Mouse (Mus musculus): ENCODE data around the gene Ankrd60. TPM values are rescaled to one million over a fixed set of nuclear protein-coding genes. Genes with fewer than 3 reads are reported as not detected.

Gene Ankrd60
- total RNA-seq (2021) = not detected
- long read RNA-seq, experiment 1 = 0 reads
- long read RNA-seq, experiment 2 = 0 reads

DNA sequence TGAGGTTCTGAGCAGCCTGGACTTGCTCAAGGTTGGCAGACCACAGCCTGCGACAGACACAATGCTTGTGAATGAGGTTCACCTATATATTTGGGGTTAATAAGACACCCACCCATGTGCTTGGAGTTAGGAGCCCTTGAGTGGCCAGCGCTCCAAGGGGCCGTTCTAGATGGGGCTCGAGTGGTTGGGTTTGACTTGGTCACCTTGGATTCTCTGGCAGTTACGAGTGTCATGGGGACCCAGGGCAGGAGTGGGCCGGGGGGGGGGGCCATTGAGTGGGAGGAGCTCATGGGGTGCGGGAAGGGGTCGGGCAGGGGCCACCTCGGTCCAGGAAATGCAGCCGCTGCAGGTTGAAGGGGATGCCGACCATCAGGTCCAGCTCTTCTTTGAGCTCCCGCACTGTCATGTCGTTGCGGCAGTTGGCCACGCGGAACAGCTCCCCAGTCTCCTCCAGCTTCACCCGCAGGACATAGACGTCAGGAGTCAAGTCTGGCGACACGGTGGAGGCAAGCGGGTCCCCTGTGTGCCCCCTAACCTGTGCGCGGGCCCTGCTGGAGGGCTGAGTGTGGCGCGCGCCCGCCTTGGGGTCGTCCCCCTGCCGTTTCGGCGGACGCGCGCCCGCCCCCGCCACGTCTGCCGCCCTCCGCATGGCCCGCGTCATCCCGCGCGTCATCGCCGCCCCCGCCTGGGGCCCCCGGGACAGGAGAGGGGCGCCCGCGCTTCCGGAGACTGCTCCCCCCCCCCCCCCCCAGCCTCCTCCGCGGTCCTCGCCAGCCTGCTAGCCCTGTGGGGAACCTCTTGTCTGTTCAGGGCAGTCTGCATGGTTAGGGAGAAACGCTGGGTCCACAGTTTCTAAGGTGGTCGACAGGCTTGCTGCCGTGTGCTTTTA is at the start of gene Ankrd60:
Gene Ankrd60 (minus strand): TSS at position 697 of the 889 bp plus-strand sequence.
- DNase-seq = peak; percentile 38

DNA sequence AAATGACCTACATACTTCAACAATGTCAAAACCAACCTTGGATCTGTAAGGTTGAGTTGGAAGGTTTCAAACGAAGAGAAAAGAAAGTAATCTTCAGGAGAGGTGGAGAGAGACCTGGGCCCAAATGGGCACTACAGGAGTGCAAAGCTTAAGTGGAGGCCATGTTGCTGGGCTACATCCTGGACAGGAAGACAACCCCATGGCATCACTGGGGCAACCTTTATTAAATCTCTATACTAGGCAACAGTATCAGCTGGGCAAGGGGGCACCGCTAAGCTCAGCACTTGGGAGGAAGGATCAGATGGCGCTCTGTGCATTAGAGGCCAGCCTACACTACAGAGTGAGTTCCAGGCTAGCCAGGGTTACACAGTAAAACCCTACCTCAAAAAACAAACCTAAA is 47.6 kb upstream of the Ankrd60 start:
- no peak for DNase-seq

DNA sequence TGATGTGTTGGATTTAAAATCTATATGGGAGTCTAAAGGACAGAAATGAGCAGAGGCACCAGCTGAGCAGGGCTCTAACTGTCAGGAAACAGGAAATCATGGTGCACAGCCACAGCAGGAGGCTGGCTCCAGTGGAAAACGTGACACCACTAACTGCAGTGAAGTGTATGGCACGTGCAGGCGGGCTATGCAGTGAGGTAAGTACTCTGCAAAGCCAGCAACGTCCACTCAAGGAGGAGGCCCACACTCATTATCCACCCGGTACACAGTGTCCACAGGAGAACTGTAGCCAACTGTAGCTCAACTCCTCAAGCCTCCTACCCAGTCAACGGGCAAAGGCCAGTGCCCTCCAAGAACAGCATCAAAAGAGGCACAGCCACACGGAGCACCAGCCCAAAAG is 46.5 kb upstream of the Ankrd60 start:
- DNase-seq = no peak

DNA sequence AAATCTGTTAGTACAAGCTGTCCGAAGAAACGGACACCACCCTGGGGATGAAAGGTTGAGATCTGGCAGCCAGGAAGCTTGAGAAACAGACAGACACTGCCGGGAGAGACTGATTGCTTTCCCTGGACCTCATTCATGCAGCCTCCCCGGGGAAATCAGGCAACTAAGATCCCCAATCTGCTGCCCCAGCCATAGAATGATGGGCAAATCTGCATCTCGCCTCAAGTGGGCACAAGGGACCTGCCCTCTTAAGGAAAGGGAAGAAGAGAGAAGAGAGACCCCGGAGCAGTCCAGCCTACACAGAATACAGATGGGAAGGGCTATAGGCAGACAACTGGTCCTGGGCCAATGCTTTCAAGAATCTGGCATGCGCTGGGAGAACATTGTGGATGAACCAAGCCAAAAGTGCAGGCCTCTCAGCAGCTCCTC is 44.0 kb upstream of the Ankrd60 start:
- peak; percentile 79 for DNase-seq

DNA sequence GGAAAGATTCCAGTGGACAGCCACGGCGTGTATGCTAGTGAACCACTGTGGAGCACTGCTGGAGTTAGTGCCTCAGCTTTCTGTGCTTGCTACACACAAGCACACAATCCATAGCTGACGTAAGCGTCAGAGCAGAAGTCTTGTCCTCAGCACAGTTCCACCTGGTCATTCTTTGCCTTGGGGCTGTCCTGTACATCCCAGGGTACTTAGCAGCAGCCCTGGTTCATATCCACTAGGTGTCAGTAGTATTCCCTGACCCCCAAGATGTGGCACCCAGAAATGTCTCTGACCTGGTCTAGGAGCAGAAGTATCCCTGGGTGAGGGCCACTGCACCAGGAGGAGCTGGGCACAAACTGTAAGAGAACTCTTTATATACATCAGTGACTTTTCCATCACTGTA is 42.5 kb upstream of the Ankrd60 start:
- no peak for DNase-seq

DNA sequence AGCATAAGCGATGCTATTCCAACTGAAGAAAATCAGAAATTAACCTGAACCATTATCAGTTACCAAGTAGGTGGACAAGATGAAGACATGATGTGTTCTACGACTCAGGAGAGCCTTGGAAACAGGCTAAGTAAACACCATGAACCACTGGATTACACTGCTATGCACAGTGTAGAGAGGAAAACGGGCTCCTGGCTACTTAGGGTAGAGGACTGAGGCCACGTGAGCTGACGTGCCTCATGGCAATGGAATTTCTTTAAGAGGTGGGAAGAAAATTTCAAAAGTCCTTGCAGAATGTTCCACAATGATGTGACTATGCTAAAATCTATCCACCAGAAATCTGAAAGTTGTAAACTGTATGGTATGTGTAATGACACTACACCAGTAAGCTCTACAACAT is 41.0 kb upstream of the Ankrd60 start:
- no peak for DNase-seq

DNA sequence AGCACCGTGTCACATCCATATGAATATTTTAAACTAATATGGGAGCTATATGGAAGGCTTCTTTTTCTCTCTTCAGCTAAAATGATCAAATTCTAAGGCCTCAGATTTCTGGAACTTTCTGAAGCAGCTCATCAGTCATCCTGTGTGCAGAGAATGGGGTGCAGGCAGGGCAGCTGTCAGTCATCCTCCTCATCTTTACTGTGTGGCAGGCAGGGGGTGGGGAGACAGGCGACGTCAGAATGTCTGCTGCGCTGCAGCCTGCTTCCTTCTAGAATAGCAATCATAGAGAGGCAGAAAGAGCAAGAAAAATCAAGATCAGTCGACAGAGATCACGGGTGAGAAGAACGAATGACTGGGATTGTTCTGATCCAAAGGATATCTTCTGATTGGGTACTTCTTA is 38.0 kb upstream of the Ankrd60 start:
- no peak for DNase-seq

DNA sequence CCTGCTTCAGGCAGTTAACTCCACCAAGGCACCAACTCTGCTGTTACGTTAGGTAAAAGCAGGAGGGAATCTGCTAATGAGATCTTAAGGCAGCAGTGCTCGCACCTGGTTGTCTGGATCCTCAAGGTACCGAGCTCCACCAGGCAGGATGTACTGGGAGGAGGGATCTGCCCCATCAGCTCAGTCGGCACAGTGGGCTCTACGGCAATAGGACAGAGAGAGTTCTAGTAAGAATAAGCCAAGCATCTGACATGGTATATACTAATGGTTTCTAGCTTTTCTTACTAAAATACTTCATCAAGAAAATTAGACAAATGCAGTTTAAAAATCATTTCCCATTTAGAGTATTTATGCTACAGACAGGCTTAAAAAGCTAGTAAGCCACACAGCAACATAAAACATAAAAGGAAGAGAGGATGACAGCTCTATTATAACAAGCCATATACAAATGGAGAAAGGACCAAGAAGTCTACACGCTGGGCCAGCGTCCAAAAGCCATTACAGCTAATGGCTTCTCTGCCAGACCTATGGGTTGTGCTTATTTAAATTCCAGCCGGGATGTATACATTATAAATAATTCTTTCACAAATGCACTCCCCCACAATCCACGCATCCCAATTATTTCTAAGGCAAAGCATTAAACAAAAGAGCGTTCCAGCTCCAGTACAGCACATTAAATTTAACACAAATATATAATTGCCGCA is 37.4 kb upstream of the Ankrd60 start:
- DNase-seq = no peak

DNA sequence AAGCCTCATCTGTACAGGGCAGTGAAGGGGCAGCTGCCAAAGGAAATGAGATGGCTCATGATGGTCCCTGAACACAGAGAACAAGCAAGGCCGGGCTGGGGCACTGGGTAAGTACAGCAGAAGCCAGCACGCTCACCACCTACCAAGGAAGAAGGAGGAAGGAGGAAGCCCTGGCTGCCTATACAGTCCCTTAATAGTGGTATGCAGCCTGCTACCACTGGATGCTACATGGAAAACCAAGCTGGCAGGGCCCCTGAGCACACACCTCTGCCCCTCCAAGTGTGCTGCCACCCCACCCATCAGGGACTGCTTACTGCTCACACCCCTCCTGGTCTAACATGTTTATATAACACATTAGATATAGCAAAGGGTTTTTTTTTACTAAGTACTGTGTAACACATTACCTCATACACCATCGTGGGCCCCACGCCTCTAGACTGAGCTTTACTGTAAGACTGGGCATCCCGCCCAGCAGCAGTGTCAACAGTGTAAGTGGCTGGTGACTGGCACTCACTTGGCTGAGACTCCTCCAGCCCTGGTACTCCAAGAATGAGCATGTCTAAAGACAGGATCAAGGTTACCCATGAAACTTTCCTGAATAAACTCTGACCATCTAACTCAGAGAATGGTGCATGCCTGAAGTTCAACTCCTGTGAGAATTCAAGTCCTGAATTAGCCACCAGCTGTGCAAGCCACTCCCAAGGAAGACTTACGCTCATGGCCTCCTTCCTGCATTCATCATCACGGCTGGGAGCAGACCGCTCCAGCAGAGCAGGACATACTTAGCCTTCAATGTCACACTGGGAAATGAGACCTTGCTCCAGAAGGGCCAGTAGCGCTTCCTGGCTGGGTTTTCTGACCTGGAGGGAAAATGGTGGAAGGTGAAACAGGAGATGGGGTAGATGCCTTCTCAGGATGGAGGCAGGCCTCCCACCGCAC is 30.1 kb upstream of the Ankrd60 start:
- peak; percentile 62 for DNase-seq

DNA sequence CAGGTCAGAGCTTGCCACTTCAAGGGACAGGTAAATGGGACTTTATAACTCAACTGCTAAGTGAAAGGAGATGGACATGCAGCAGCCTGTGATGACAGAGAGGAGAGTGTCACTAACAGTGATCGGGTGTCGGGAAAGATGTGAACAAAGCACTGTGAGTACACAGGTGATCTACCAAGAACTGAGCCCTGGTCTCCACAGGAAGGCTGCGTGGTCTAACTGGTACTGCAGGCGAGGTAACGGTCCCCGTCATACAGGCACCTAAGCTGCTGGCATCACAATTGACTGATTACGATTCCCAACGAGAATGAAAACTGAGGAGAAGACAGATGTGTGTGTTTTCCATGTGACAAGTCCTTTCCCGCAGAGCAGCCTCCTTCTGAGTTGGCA is 28.2 kb upstream of the Ankrd60 start:
- DNase-seq = no peak

DNA sequence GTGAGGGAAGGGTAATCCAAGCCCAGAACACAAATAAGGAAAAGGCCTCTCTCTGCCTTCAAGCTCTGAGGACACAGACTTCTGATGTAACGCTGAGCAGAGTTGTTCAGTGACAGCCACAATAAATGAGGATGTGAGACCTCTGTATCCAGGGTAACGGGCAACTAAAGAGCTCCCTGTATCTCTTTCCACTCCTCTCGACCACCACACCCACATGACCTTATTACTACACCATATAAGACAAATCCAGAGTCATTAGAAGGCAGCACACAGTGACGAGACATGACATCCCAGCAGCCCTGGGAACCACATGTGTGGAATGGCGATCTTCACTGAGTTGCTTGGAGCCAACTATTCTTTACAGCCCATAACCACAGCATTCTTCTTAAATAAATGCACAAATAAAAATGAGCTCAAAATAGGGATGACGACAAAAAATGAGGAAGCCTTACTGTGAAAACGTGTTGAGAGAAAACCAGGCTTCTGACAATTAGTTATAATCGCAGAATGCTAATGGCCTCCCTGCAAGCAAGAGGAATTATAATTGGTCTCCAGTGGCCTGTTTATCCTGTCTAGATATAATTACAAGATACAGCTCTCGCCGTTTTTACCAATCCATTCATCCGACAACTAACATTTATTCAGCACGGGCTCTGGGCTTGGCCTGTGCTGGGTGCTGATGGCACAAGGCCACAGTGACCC is 27.7 kb upstream of the Ankrd60 start:
- DNase-seq = no peak

DNA sequence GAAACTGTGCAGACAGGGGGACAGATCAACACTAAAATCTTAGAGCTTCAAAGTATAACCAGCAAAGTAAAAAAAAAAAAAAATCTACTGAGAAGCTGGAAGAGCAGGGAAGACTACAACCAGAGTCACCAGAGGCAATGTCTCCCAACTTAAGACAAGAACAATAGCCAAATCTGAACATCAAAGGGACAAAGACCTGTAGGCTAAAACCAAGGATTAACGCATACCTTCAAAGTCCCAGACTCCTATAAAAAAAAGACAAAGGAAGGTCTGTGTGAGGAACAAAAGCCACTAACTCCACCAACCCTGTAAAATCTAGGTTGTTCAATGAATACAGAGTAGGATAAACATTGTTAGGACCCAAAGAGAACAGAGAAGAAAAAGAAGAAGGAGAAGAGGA is 23.7 kb upstream of the Ankrd60 start:
- DNase-seq = no peak

DNA sequence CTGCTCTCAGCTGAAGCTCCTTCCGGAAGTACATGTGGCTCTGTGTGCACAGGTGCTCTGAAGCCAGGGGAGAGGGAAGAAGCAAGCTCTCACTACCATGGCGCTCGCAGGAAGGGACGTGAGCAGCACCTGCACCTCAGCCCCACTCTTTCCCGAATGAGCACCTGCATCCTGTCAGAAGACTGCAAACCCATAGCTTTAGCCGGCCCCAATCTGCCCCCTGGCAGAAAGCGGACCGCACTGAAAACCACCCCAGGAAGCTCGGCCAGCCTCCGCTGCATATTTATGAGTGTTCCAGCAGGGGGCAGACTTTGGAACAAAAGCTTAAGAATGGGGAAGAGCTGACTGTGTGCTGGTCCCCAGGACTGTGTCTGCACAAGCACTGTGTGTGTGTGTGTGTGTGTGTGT is 17.2 kb upstream of the Ankrd60 start:
- DNase-seq = no peak

DNA sequence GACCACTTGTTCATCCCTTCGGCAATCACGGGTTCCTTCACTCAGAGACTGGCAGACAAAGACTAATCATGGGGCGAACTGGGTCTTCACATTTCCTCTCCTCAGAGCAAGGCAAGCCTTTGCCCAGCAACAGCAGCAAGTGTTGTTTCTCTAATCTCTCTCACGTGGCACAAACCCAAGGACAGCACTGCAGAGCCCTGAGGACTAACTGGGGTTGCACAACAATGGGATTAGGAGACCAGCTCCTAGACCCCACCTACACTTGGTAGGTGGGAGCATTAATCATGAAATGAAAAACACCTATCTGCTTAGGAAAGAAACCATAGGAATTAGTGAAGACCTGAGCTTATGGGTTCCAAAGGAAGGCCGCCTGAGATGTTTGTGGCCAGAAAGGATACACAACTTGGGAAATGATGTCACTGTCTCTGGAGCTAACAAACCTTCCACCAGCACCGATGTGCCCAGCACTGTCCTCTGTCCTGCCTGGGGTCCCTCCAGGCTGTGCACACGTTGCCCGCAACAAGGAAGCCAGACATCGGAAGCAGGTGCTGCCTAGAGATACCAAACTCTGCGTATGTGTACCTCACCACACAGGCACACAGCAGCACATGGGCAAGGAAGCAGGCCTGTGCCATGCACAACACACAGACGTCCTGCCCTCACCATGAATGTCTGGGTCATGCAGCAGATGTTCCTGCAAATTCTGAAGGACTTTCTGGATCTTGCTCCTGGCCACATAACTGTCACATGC is 16.3 kb upstream of the Ankrd60 start:
- no peak for DNase-seq

DNA sequence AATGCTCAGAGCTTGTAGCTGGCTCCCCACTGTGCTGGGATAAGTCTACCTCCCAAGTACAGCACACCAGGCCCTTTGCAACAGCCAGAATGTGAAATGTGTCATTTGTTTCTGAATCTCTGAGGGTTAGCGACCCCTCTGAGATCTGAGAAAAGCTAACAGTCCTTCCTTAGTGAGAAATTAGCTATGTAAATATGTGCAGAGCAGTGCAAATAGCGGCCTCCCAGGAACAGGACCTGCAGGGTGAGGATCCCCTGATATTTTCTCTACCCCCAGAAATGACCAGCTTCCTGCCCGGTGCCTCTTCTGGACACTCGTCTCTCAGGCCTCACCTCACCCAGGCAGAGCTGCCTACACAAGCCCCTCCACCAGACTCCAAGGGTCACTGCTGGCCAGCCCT is 15.7 kb upstream of the Ankrd60 start:
- DNase-seq = no peak

DNA sequence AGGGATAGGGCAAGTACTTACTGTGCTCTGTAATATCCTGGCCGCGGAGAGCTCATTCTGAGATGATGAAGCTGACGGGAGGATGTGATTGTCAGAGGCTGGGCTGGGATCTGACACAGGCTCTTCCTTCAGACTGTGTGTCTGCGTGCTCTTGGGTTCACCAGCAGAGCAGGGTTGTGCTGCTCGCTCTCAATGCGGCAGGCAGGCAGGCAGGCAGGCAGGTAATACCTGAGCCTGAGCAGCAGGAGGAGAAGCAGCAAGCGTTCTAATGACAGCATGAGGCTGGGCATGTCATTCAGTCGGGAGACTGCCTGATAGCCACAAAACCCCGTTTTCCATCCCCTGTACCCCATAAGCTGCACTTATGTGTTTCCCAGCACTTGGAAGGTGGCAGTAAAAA is 14.6 kb upstream of the Ankrd60 start:
- DNase-seq = no peak

DNA sequence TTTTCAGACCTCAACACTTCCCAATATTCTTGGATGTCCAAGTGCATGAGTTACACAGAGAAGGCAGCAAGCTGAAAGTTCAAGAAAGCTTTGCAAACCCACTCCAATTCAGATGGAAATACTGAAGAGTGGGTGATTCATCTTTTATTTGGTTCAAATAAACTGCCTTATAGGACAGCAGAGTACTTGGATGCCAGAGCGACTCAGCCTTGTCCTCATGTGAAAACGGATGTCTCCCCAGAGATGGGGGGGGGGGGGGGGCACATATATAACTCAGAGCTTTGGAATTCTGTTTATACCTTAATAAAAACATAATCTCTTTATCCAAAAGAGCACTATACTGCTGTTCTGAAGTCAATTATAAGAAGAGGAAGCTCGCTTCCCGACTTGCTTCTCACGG is 9.2 kb upstream of the Ankrd60 start:
- no peak for DNase-seq

DNA sequence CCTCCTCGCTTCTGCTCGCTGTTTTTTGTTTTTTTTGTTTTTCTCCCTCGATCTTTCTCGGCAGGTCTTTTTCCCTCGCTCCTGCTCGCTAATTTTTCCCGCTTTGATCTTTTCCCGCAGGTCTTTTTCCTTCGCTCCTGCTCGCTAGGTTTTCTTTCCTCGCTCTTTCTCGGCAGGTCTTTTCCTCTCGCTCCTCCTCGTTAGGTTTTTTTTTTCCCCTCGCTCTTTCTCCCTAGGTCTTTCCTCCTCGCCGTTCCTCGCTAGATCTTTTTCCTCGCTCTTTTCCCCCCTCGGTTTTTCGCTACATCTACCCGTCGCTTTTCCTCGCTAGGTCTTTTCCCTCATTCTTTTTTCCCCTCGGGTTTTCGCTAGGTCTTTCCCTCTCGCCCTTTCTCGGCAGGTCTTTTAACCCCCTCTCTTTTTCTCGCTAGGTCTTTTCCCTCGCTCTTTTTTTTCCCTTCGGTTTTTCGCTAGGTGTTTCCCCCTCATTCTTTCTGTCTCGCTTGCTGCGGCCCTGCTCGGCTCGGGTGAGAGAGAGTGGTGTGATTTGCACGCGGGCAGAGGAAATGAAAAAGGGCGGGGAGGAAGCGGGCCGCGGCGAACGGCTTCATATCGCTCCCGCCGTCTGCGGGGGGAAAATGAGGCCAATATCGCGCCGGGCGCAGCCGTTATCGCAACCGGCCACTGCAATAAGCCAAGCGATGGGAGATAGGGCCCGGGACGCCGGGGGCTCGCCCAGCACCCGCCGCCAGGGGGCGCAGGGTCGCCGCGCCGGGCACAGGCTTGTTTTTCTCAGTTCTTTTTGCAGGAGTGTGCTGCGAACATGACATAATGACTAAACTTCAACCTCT is 8.2 kb upstream of the Ankrd60 start:
- DNase-seq = peak; percentile 72

DNA sequence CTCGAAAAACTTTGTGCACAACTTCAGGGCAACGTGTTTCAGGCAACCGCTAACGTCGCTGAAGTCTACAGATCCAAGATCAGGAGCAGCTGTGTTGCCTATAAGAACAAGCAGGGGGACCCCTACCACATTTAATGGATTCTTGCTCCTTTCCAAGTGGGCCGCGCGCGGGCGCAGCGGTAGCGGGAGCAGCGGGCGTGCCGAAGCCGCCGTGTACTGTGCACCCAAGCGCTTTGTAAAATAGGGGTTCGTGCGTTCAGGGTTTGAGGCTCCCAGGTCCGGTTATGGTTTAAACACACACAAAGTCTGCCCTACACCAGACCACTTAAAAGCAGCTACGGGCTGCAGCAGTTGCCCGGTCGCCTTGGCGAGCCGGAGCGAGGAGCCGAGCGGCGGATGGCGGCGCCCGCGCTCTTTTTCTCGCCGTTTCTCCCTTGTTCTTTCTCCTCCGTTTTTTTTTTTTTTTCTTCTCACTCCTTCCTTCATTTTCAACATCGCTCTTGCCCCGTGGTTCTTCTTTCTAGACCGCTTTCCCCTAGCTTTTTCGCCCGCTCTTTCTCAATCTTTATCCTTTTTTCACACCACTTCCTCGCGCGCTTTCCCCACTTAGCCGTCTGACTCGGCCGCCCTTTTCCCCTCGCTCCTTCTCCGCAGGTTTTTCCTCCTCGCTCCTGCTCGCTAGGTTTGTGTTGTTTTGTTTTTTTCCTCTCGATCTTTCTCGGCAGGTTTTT is 7.4 kb upstream of the Ankrd60 start:
- DNase-seq = peak; percentile 19
